Mouse (Mus musculus) embryonic facial prominence, embryonic 14.5 days (tissue): ENCODE results near the gene Olfr834. TPM values are rescaled to one million over a fixed set of nuclear protein-coding genes. Genes with fewer than 3 reads are reported as not detected.

ENCODE experiments used
- ATAC-seq: fragments of 200-750 bp; cut with Nextera tagmentation; 2 replicates; pipeline ENCODE4 v1.8.0; 2017; ENCODE audit warnings: low read depth, moderate number of reproducible peaks, moderate TSS enrichment
- DNase-seq: peaks from one replicate; pipeline ENCODE4 v3.0.0-alpha.2; 2015; ENCODE audit warnings: low spot score
- H3K27ac ChIP-seq: fragments of 300-500 bp; sonication (generic); replicated peaks from 2 replicates; pipeline ENCODE4 v1.5.1; 2014; ENCODE audit warnings: low read depth, mild to moderate bottlenecking, low read length, moderate library complexity
- H3K27me3 ChIP-seq: fragments of 300-500 bp; sonication (generic); replicated peaks from 2 replicates; pipeline ENCODE4 v1.6.1; 2014; ENCODE audit warnings: low read length; ENCODE audit not compliant: control insufficient read depth, insufficient read depth
- H3K36me3 ChIP-seq: fragments of 300-500 bp; sonication (generic); 2 replicates; pipeline ENCODE4 v1.6.1; 2014; ENCODE audit warnings: low read length, mixed read lengths; ENCODE audit not compliant: control insufficient read depth, insufficient read depth
- H3K4me1 ChIP-seq: fragments of 300-500 bp; sonication (generic); 2 replicates; pipeline ENCODE4 v1.6.1; 2014; ENCODE audit warnings: antibody characterized with exemption, low read length; ENCODE audit not compliant: control insufficient read depth, insufficient read depth
- H3K4me2 ChIP-seq: fragments of 300-500 bp; sonication (generic); 2 replicates; pipeline ENCODE4 v1.6.1; 2014; ENCODE audit warnings: low read depth, mild to moderate bottlenecking, low read length, moderate library complexity, mixed read lengths
- H3K4me3 ChIP-seq: fragments of 300-500 bp; sonication (generic); 2 replicates; pipeline ENCODE4 v1.5.1; 2014; ENCODE audit warnings: low read depth, mild to moderate bottlenecking, low read length
- H3K9ac ChIP-seq: fragments of 300-500 bp; sonication (generic); 2 replicates; pipeline ENCODE4 v1.6.1; 2014; ENCODE audit warnings: low read depth, mild to moderate bottlenecking, low read length, moderate library complexity, mixed read lengths
- H3K9me3 ChIP-seq: fragments of 300-500 bp; sonication (generic); 2 replicates; pipeline ENCODE4 v1.6.1; 2016; ENCODE audit warnings: low read length; ENCODE audit not compliant: control insufficient read depth
- WGBS: fragments of 180-500 bp; shearing (Covaris S2); extraction: QIAGEN DNeasy Blood & Tissue Kit; methylation state at CpG from one replicate; pipeline ENCODE4 v1.1.7; 2014; 5-methylcytosine and 5-hydroxymethylcytosine counted together
- polyA plus RNA-seq: library from polyadenylated mRNA; unstranded; fragments of >200 nt; fragmentation: Nextera tagmentation; extraction: Ambion mirVana; gene quantifications from 2 replicates; pipeline ENCODE4 v1.2.1, GENCODE M21; 2014

Gene Olfr834
- not detected in 2 replicates for polyA plus RNA-seq

DNA sequence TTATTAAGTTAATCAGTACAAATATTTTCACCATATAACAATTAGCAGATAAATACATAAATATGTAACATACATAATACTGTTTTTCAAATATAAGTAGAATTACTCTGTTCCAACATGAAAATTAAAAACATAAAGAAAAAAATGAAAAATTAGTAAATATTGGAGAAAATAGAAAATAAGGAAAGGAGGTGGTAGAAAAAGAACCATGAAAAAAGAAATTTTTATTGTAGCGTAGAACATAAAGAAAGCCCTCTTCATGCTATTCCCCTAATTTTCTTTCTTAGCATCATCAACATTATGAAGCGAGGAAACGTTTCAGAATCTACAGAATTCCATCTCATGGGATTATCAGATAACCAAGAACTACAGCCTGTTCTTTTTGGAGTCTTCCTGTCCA lies at the start of gene Olfr834:
Gene Olfr834, plus strand, starts transcription at position 301 of the 400 bp plus-strand sequence.
- Histone ChIP-seq H3K9me3 (no peaks in the 10 kb centered on the region), H3K27me3 (no peaks in the 10 kb centered on the region)
- no peak for ATAC-seq

DNA sequence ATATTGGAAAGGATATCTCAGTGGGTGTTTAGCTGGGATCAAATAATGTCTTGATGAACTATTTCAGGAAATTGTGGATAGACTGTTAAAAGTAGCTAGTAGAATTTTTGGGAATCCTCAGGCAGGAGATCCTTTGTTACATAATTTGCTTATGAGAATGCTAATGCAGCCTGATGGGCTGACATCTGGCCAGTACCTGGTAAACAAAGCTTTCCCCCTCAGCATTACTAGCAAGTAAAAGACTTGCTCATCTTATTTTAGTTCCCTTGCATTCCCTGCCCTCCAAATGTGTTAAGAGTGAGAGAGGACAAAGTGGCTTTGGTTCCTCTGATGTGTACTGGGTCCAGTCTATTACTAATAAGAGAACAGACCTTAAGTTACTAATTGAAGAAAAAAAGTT lies 25.8 kb upstream of the Olfr834 start:
- Histone ChIP-seq H3K9me3 (no peaks in the 10 kb centered on the region), H3K27ac (no peak overlapping the region), H3K4me3 (no peak overlapping the region), H3K4me2 (no peak overlapping the region), H3K36me3 (no peaks in the 10 kb centered on the region), H3K9ac (no peak overlapping the region), H3K27me3 (no peaks in the 10 kb centered on the region), H3K4me1 (no peaks in the 10 kb centered on the region)
- no peak for DNase-seq
- ATAC-seq = no peak

More for the DNA sequence above, at the start of gene Olfr834:
- no peak for DNase-seq
- WGBS = 79% methylated on average over 3 of the region's 3 CpGs
- Histone ChIP-seq H3K4me2 (no peak within 1 kb of the TSS), H3K27ac (no peak within 1 kb of the TSS), H3K9ac (no peak within 1 kb of the TSS), H3K4me3 (no peak within 1 kb of the TSS), H3K4me1 (no peaks in the 10 kb centered on the region), H3K36me3 (no peaks in the 10 kb centered on the region)

DNA sequence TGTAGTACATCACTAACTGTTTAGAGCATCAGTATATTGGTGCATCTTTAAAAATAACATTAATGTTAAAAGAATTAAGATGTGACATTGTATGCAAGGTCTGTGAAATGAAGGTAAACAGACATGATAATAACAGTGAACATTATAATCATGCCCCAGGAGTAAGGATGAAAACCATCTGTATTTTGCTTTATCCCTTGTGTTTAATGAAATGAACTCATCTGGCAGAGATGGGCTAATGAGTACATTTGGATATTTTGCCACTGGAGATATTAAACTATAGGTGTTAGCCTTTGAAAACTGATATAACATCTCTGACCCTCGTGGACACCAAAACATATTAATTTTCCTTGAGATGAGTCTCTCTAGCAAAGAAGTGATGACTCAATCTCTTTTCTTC lies 44.6 kb downstream of the Olfr834 start, which contains the start of gene Olfr835:
Gene Olfr835, plus strand, starts transcription at position 301 of the 400 bp plus-strand sequence.
- Histone ChIP-seq H3K4me2 (no peak within 1 kb of the TSS), H3K4me3 (no peak within 1 kb of the TSS), H3K27ac (no peak within 1 kb of the TSS), H3K27me3 (no peaks in the 10 kb centered on the region), H3K36me3 (no peaks in the 10 kb centered on the region), H3K9me3 (peaks cover 13% of the 10 kb centered on the region), H3K9ac (no peak within 1 kb of the TSS), H3K4me1 (no peaks in the 10 kb centered on the region)
- DNase-seq = no peak
- no peak for ATAC-seq
- 61% methylated on average over 1 of the region's 1 CpGs for WGBS

Other genes starting within 250 kb of the Olfr834 start
- 0.15 TPM in 1 of 2 replicates, not detected in the other for gene Olfr24, start 224.0 kb upstream of the Olfr834 start, polyA plus RNA-seq
- not detected in 2 replicates for gene Olfr828, start 168.5 kb upstream of the Olfr834 start, polyA plus RNA-seq
- not detected in 2 replicates for gene Olfr829, start 133.1 kb upstream of the Olfr834 start, polyA plus RNA-seq
- gene Olfr830, start 113.3 kb upstream of the Olfr834 start, polyA plus RNA-seq = not detected in 2 replicates
- gene Olfr832, start 50.9 kb upstream of the Olfr834 start, polyA plus RNA-seq = not detected in 2 replicates
- gene Olfr835, start 44.7 kb downstream of the Olfr834 start, polyA plus RNA-seq = not detected in 2 replicates
- not detected in 2 replicates for gene Olfr836, start 132.4 kb downstream of the Olfr834 start, polyA plus RNA-seq
- not detected in 2 replicates for gene Olfr837, start 148.3 kb downstream of the Olfr834 start, polyA plus RNA-seq
- gene Olfr839-ps1, start 189.3 kb downstream of the Olfr834 start, polyA plus RNA-seq = not detected in 2 replicates